Mouse (Mus musculus) ES-E14 (cell line): ENCODE measurements at regions not wholly inside any gene's neighbourhood (a gene's known extent, or its start where the extent isn't known, plus 50 kb on each side); places are given as distances from the start of the nearest gene placed in this dataset.

Experiments used
- DNase-seq: peaks from one replicate; pipeline ENCODE4 v3.0.0-alpha.2; 2013; ENCODE audit warnings: low read depth, low spot score
- H3K27ac ChIP-seq: 2 replicates; pipeline ENCODE4 v1.5.1; 2012; ENCODE audit warnings: low read depth, mild to moderate bottlenecking, low read length, moderate library complexity, mixed read lengths; ENCODE audit not compliant: poor library complexity, insufficient read depth, severe bottlenecking
- H3K36me3 ChIP-seq: 2 replicates; pipeline ENCODE4 v1.6.1; 2012; ENCODE audit warnings: mild to moderate bottlenecking, low read length, moderate library complexity, mixed read lengths; ENCODE audit not compliant: control insufficient read depth, poor library complexity, insufficient read depth, severe bottlenecking
- H3K4me1 ChIP-seq, 2 experiments: fragments of 150-350 bp in 1 of 2; sonication (generic) in 1 of 2; 2 replicates each; pipeline ENCODE4 v1.6.1; 2012; ENCODE audit warnings: low read length in 2 of 2, mild to moderate bottlenecking in 1 of 2, mixed read lengths in 1 of 2; ENCODE audit not compliant: control insufficient read depth in 2 of 2, insufficient read depth in 2 of 2, poor library complexity in 1 of 2
- H3K4me3 ChIP-seq, 2 experiments: fragments of 150-350 bp in 1 of 2; sonication (generic) in 1 of 2; 2 replicates each; pipeline ENCODE4 v1.5.1; 2012; ENCODE audit warnings: low read length in 2 of 2, low read depth in 1 of 2, mild to moderate bottlenecking in 1 of 2, mixed read lengths in 1 of 2; ENCODE audit not compliant: insufficient read depth in 1 of 2, poor library complexity in 1 of 2, severe bottlenecking in 1 of 2
- H3K9ac ChIP-seq: 2 replicates; pipeline ENCODE4 v1.6.1; 2012; ENCODE audit warnings: low read depth, mild to moderate bottlenecking, low read length, mixed read lengths; ENCODE audit not compliant: poor library complexity, insufficient read depth, severe bottlenecking
- H3K9me3 ChIP-seq: fragments of 150-350 bp; sonication (generic); 2 replicates; pipeline ENCODE4 v1.6.1; 2012; ENCODE audit warnings: low read depth, mild to moderate bottlenecking, low read length; ENCODE audit not compliant: control insufficient read depth, insufficient read depth
- CHD2 ChIP-seq: IDR thresholded peaks from 2 replicates; pipeline ENCODE4 v1.6.1; 2014; ENCODE audit warnings: mild to moderate bottlenecking, low read depth, low read length, inconsistent platforms
- HCFC1 ChIP-seq: IDR thresholded peaks from 2 replicates; pipeline ENCODE4 v1.6.1; 2012; ENCODE audit warnings: low read length, inconsistent platforms, borderline replicate concordance; ENCODE audit not compliant: insufficient read depth
- MAFK ChIP-seq: IDR thresholded peaks from 2 replicates; pipeline ENCODE4 v1.6.1; 2014; ENCODE audit warnings: mild to moderate bottlenecking, low read depth, low read length, inconsistent platforms; ENCODE audit not compliant: insufficient read depth
- ZC3H11A ChIP-seq: IDR thresholded peaks from 2 replicates; pipeline ENCODE4 v1.6.1; 2012; ENCODE audit warnings: low read depth, mild to moderate bottlenecking, inconsistent platforms, low read length, borderline replicate concordance
- ZNF384 ChIP-seq: IDR thresholded peaks from 2 replicates; pipeline ENCODE4 v1.6.1; 2012; ENCODE audit warnings: low read depth, low read length, inconsistent platforms
- in situ Hi-C, 2 experiments: fragments of 600-800 bp; cut with MboI; formaldehyde crosslinking; loops; one replicate each; pipeline ENCODE4 v1.15.1; 2025; ENCODE audit warnings: low sequenced_read_pairs in 2 of 2, inconsistent platforms in 1 of 2; ENCODE audit not compliant: unreplicated experiment in 2 of 2

DNA sequence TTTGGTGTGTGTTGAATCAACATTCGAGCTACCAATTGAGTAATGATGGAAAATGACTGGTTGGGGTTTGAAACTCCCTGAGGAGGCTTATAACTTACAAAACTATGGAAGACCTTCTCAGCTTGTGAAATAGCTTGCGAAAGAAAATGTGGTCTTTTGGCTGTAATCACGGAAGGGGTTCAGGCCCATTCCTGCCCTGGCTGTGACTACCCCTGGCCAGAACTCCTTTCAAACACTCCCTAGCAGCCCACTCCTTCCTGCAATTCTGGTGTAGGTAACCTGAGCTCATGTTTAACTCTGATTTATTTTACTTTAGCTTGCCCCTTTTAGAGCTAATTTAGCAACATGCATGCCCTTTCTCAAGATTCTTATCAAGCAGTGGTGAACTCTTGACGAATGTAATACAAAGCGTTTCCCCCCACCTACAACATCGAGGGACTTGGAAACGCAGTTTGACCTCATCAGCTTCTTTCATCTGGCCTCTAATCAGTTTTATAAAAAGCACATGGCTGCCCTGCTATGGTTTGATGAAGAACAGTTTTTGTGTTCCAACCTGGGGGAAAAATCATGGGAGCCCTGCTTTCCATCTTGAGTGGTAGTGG lies 59.8 kb upstream of the Mki67 start:
- Histone ChIP-seq H3K4me1 (no peaks in the 10 kb centered on the region), H3K9ac (no peak overlapping the region), H3K9me3 (no peaks in the 10 kb centered on the region), H3K27ac (no peak overlapping the region), H3K4me3 (no peak overlapping the region), H3K36me3 (no peaks in the 10 kb centered on the region)
- no peak for DNase-seq
- in situ Hi-C loops, result no loop called here
- TF ChIP-seq ZC3H11A (no peak), MAFK (no peak), CHD2 (no peak), ZNF384 (no peak), HCFC1 (no peak)

- DNase-seq, result no peak
- Histone ChIP-seq H3K4me3 (no peak overlapping the region), H3K9ac (no peak overlapping the region), H3K4me1 (no peaks in the 10 kb centered on the region), H3K9me3 (no peaks in the 10 kb centered on the region), H3K36me3 (no peaks in the 10 kb centered on the region), H3K27ac (no peak overlapping the region)
- TF ChIP-seq MAFK, result no peak
- TF ChIP-seq CHD2, result no peak
- no peak for TF ChIP-seq HCFC1
- TF ChIP-seq ZC3H11A, result no peak
- in situ Hi-C loops, result no loop called here
Observed at GRCm38 (mm10) chr7:135790167-135790566, 74.0 kb upstream of the Mki67 start.

- in situ Hi-C loops, result no loop called here
- Histone ChIP-seq H3K27ac (no peak overlapping the region), H3K9ac (no peak overlapping the region), H3K9me3 (no peaks in the 10 kb centered on the region), H3K4me1 (peaks cover 0 to 4% of the 10 kb centered on the region in 2 experiments; a peak in 2 of 4 replicates), H3K4me3 (no peak overlapping the region), H3K36me3 (no peaks in the 10 kb centered on the region)
- DNase-seq, result peak; percentile 51
- TF ChIP-seq HCFC1, result no peak
- TF ChIP-seq ZC3H11A, result no peak
- TF ChIP-seq CHD2, result no peak
- TF ChIP-seq ZNF384, result no peak
- no peak for TF ChIP-seq MAFK
Observed at GRCm38 (mm10) chr7:135790978-135791377, 74.8 kb upstream of the Mki67 start.

DNA sequence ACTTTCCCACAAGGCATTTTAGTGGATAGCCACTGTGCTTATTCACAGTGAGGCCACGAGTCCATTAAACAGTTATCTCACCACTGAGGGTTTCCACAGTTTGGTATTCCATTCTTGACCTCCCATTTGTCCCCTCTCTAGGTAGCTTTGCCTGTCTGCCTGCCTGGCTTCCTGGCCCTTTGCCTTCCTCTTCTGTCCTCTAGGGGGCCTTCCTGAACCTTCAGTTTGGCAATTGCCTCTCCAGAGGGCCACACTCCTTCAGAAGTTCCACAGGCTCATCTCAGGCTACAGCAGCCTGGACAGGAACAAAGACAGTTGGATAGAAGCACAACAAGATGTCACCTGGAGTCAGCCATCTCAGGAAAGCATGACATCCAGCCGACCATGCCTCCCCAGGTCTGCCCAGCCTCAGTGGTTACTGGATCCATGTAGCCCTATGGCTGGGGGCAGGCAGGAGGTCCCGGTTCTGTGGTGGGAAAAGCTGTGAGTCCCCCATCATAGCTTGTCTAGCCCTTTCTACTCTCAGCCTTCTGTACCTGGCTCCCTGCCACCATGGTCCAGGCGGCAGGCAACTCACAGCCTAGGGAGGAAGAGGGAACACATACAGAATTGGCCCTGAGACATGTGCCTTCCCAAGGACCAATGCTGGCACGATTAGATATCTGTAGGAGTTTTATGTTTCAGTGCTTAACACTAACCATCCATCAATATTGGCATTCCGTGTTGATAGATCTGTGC lies 76.0 kb upstream of the Mki67 start:
- H3K4me1 ChIP-seq, result peaks cover 0 to 4% of the 10 kb centered on the region in 2 experiments; a peak in 2 of 4 replicates
- no peak overlapping the region for H3K4me3 ChIP-seq
- TF ChIP-seq ZNF384 (no peak), MAFK (no peak), ZC3H11A (no peak), HCFC1 (no peak), CHD2 (no peak)
- H3K9ac ChIP-seq, result no peak overlapping the region
- DNase-seq, result no peak
- no peaks in the 10 kb centered on the region for H3K36me3 ChIP-seq
- in situ Hi-C loops, result no loop called here
- H3K27ac ChIP-seq, result no peak overlapping the region
- no peaks in the 10 kb centered on the region for H3K9me3 ChIP-seq
